Mouse (Mus musculus): ENCODE measurements around the gene Smpdl3b. TPM values are rescaled to one million over a fixed set of nuclear protein-coding genes. Genes with fewer than 3 reads are reported as not detected.
A peak's percentile ranks its signal among the peaks of the same experiment; 100 is the strongest.
"Not testable (repeated sequence)": the region's sequence is repeated elsewhere in the genome, so short reads cannot be mapped to it uniquely, and the experiment has no call there.

The Smpdl3b gene
- polyA plus RNA-seq, 1 experiment from 2014 or later = 4.1 TPM

DNA sequence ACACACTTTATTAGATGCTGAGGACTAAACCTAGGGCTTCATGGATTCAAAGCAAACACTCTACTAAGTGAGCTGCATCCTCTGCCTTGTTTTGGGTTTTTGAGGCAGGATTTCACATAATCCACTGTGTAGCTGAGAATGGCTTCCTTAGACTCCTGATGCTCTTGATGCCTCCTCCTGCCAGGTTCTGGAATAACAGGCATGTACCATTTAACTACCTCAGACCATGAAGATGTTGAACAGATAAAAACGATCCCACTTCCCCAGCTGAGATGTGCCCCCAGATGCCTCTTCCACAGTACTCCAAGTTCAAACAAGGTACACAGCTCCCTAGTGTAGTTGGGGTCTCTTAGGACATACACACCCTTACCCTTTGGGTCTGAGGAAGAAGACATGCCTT, 40.4 kb upstream of the Smpdl3b start:
- Histone ChIP-seq H3K4me3 (replicated peaks) (no peak overlapping the region), H3K9ac (no peak overlapping the region), H3K36me3 (replicated peaks) (no peaks in the 10 kb centered on the region), H3K9me3 (no peaks in the 10 kb centered on the region), H3K27me3 (peaks cover 28% of the 10 kb centered on the region), H3K27ac (no peak overlapping the region), H3K4me1 (peaks cover 6% of the 10 kb centered on the region), H3K4me2 (no peak overlapping the region)
- WGBS = 96% methylated on average over 1 of the region's 1 CpGs
- no peak for ATAC-seq (ENCODE audit: low FRiP score)

DNA sequence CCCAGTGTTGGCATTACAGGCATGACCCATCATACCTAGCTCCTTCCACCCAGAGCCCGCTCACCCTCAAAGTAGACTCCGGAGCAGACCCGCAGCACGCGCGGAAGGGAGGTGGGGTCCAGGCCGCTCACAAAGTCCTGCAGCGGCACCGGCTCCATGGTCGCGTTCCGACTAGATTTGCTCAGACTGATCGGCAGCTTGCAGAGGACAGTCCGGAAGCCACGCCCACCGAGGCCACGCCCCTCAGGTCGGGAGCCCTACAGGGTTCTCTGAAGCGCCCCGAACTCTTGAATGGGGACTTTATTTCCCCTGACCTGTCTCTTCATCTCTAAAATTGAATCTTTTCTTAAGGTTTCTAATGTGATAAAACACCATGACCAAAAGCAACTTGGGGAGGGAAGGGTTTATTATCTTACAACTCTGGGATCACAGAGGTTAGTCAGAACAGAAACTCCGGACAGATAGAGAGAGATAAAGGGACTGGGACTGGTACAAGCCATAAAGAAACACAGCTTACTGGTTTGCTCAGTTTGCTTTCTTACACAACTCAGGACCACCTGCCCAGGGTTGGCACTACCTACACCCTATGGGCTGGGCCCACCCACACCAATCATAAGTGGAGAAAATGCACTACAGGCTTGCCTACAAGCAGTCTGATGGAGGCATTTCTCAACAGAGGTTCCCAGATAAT, 39.3 kb upstream of the Smpdl3b start, which contains the start of gene Themis2:
Gene Themis2, minus strand, starts transcription at position 192 of the 691 bp plus-strand sequence.
- ATAC-seq (ENCODE audit: low FRiP score) = no peak
- Histone ChIP-seq H3K9ac (0 out of 2 replicates have a peak within 1 kb of the TSS, but pooled peaks have one; percentile 25), H3K9me3 (no peaks in the 10 kb centered on the region), H3K36me3 (replicated peaks) (no peaks in the 10 kb centered on the region), H3K4me1 (peaks cover 6% of the 10 kb centered on the region), H3K4me3 (replicated peaks) (peak within 1 kb of the TSS; percentile 33), H3K27ac (no peak within 1 kb of the TSS), H3K4me2 (peak within 1 kb of the TSS; percentile 54), H3K27me3 (peaks cover 31% of the 10 kb centered on the region)
- 2% methylated on average over 21 of the region's 21 CpGs for WGBS

DNA sequence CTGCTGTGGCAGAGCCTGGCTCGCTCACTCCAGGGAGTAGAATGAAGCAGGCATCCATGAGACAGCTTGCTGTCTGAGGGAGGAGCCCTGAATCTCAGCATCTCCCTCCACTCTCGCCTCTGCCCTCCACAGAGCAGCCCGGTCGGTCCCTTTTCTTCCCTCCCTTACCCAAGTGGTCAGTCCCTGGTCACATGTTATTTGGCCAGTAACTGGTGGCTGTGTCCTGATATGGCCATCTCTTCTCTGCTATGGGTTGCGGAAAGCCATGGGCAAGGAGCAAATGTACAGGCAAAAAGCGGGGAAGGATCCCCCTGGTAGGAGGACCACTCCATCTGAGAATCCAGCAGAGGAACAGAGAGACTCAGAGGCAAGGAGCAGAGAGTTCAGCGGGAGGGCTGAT, 38.1 kb upstream of the Smpdl3b start:
- Histone ChIP-seq H3K4me1 (peaks cover 6% of the 10 kb centered on the region), H3K36me3 (replicated peaks) (no peaks in the 10 kb centered on the region), H3K9ac (no peak overlapping the region), H3K4me2 (no peak overlapping the region), H3K9me3 (no peaks in the 10 kb centered on the region), H3K4me3 (replicated peaks) (no peak overlapping the region), H3K27ac (no peak overlapping the region), H3K27me3 (peaks cover 31% of the 10 kb centered on the region)
- ATAC-seq (ENCODE audit: low FRiP score) = no peak
- 58% methylated on average over 7 of the region's 7 CpGs for WGBS

DNA sequence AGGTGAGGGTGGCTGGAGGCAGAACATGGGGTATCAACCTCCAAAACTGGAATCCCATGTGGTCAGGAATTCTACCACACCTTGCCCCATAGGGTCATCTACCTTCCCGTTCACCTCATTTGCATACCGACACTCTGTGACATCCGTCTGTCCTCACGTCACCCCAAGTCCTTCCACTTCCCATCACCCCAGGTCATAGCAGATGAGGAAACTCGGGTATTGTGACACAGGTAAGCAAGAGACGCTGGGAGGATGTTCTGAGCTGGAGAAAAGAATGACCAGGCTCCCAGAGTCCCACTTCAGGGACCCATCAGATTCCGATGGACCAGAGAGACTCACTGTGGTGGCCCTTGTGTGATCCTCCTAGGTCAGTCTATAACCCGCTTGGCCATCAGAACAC, 37.7 kb upstream of the Smpdl3b start:
- H3K9ac ChIP-seq = no peak overlapping the region
- ATAC-seq (ENCODE audit: low FRiP score) = no peak
- no peak overlapping the region for H3K4me3 ChIP-seq (replicated peaks)
- peaks cover 31% of the 10 kb centered on the region for H3K27me3 ChIP-seq
- WGBS = 78% methylated on average over 8 of the region's 8 CpGs
- no peak overlapping the region for H3K4me2 ChIP-seq
- H3K4me1 ChIP-seq = peaks cover 6% of the 10 kb centered on the region
- H3K36me3 ChIP-seq (replicated peaks) = no peaks in the 10 kb centered on the region
- no peak overlapping the region for H3K27ac ChIP-seq
- no peaks in the 10 kb centered on the region for H3K9me3 ChIP-seq

DNA sequence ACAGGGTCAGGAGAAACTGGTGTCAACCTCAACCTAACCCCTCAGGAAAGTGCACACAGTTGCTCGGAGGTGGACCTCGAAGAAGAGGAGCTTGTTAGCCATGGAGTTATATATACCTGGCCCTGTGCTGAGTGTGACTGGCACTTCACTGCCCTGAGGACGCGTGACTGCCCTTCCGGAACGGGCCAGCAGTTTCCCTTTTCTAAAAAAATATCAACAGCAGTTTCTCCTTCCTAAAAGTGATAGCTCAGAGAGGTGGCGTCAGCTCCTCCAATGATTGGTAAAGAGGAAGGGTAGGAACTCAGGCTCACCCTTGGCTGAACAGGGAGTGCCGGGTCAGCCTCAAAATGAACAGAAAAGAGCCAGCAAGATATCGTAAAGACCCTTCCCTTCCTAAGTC, 37.0 kb upstream of the Smpdl3b start:
- 78% methylated on average over 9 of the region's 9 CpGs for WGBS
- Histone ChIP-seq H3K4me1 (peaks cover 6% of the 10 kb centered on the region), H3K4me3 (replicated peaks) (no peak overlapping the region), H3K9me3 (no peaks in the 10 kb centered on the region), H3K4me2 (no peak overlapping the region), H3K27me3 (peaks cover 31% of the 10 kb centered on the region), H3K27ac (no peak overlapping the region), H3K9ac (no peak overlapping the region), H3K36me3 (replicated peaks) (no peaks in the 10 kb centered on the region)
- ATAC-seq (ENCODE audit: low FRiP score) = no peak

DNA sequence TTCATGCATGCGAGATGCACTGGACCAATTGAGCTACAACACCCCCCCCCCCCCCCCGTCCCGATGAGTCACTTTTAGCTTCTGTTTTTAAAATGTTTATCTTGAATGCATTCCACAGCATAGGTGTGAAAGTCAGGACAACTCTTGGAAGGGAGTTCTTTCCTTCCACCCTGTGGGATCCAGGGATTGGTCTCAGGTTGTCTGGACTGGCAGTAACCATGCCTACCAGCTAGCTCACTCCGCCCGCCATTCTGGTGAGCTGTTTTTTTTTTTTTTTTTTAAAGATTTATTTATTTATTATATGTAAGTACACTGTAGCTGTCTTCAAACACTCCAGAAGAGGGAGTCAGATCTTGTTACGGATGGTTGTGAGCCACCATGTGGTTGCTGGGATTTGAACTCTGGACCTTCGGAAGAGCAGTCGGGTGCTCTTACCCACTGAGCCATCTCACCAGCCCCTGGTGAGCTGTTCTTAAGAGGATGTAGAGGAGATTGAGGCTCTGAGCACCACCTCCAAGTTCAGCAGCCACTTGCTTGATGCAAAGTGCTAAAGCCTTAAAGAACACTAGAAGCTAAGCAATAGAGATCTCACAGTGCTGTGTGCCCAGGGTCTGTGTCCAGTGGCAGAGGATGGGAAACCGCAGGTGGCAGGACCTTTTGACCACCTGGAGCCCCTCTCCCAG, 36.4 kb upstream of the Smpdl3b start:
- not testable (repeated sequence) for ATAC-seq (ENCODE audit: low FRiP score); H3K36me3 ChIP-seq (replicated peaks); H3K4me2 ChIP-seq; H3K9ac ChIP-seq; H3K27ac ChIP-seq; H3K9me3 ChIP-seq; H3K4me1 ChIP-seq; H3K4me3 ChIP-seq (replicated peaks)
- 88% methylated on average over 8 of the region's 9 CpGs for WGBS
- H3K27me3 ChIP-seq = peaks cover 31% of the 10 kb centered on the region

DNA sequence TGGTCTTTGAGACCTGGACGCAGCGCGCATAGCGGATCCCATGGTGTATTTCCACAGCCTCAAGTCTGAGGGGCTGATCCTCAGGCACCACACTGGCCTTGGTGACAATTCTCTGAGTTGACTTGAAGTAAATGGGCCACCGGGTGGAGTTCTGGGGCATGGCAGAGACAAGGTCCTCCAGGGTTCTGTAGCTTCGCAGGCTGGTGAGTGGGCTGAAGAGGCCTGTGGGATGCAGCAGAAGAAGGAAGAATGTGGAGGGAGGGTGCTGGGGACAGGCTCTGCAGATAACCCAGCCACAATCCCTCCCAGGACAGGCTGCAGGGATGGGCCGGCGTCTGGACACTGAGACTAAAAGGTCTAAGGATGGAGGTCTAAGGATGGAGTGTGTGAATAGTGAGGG, 32.7 kb upstream of the Smpdl3b start:
- peaks cover 11% of the 10 kb centered on the region for H3K27me3 ChIP-seq
- 91% methylated on average over 8 of the region's 8 CpGs for WGBS
- ATAC-seq (ENCODE audit: low FRiP score) = no peak
- no peak overlapping the region for H3K9ac ChIP-seq
- no peak overlapping the region for H3K4me3 ChIP-seq (replicated peaks)
- no peaks in the 10 kb centered on the region for H3K36me3 ChIP-seq (replicated peaks)
- no peaks in the 10 kb centered on the region for H3K9me3 ChIP-seq
- no peak overlapping the region for H3K27ac ChIP-seq
- H3K4me2 ChIP-seq = no peak overlapping the region
- no peaks in the 10 kb centered on the region for H3K4me1 ChIP-seq

DNA sequence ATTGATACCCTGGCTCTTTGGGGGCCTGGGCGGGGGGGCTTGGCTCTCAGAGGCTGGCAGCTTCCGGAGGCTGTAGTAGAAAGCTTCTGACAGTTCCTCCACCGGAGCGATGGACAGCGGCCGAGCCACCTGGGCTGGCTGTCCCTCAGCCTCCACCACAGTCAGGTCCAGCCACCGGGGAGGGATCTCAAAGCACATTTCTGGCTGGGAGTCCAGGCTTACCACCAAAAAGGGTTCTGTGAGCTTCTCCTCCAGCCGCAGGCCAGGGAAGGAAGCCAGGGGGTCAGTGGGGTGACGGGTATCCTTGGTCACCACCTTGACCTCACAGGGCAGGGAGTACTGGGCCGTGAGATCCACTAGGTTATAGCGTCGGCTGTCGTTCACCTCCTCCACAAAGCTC, 28.2 kb upstream of the Smpdl3b start:
- ATAC-seq (ENCODE audit: low FRiP score) = no peak
- no peak overlapping the region for H3K27ac ChIP-seq

DNA sequence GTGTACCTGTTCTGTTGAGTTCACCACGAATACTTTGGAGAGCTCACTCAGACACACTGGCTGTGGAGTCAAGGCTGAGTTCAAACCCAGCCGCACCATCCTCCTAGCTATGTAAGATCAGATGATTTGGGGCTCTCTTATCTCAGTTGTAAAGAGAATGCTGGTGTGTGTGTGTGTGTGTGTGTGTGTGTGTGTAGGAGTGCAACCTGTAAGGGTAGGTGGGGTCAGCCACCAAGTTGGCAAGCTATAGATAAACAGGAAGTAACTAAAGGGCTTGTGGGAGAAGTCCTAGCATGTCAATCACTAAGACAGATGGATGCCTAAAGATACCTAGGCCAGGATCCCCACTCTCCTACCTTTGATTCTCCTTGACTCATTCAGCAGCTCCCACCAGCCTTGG, 26.7 kb upstream of the Smpdl3b start:
- H3K36me3 ChIP-seq (replicated peaks) = peaks cover 11% of the 10 kb centered on the region
- no peak overlapping the region for H3K4me2 ChIP-seq
- H3K4me3 ChIP-seq (replicated peaks) = no peak overlapping the region
- 92% methylated on average over 2 of the region's 2 CpGs for WGBS
- no peaks in the 10 kb centered on the region for H3K4me1 ChIP-seq
- no peak overlapping the region for H3K9ac ChIP-seq
- H3K27me3 ChIP-seq = no peaks in the 10 kb centered on the region
- no peak overlapping the region for H3K27ac ChIP-seq
- H3K9me3 ChIP-seq = no peaks in the 10 kb centered on the region
- no peak for ATAC-seq (ENCODE audit: low FRiP score)

More for the DNA sequence above, 28.2 kb upstream of the Smpdl3b start:
- H3K9ac ChIP-seq = no peak overlapping the region
- H3K4me2 ChIP-seq = no peak overlapping the region
- H3K9me3 ChIP-seq = no peaks in the 10 kb centered on the region
- 92% methylated on average over 13 of the region's 13 CpGs for WGBS
- no peaks in the 10 kb centered on the region for H3K36me3 ChIP-seq (replicated peaks)
- no peaks in the 10 kb centered on the region for H3K4me1 ChIP-seq
- no peak overlapping the region for H3K4me3 ChIP-seq (replicated peaks)
- H3K27me3 ChIP-seq = no peaks in the 10 kb centered on the region

DNA sequence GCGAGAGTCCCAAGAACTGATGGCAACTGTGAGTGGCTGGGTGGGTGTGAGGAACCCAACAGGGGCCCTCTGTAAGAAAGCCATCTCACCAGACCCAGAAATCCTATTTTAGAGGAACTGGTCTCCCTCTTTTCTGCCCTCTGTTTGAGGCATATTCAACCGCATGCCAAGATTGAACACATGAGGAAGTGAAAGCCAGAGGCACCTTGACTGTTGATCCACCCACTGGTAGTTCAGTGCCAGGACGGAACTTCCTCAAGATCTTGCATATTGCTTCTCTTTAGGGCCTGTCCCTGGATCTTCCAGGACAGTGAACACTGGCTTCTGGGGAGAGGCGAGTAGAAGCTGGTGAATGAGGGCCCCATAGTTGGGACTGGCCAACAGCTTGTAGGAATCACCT, 23.2 kb upstream of the Smpdl3b start:
- no peak overlapping the region for H3K4me2 ChIP-seq
- no peak overlapping the region for H3K4me3 ChIP-seq (replicated peaks)
- H3K9ac ChIP-seq = no peak overlapping the region
- 92% methylated on average over 4 of the region's 4 CpGs for WGBS
- H3K36me3 ChIP-seq (replicated peaks) = peaks cover 45% of the 10 kb centered on the region
- H3K4me1 ChIP-seq = no peaks in the 10 kb centered on the region
- H3K27me3 ChIP-seq = no peaks in the 10 kb centered on the region
- no peak overlapping the region for H3K27ac ChIP-seq
- ATAC-seq (ENCODE audit: low FRiP score) = no peak
- no peaks in the 10 kb centered on the region for H3K9me3 ChIP-seq

DNA sequence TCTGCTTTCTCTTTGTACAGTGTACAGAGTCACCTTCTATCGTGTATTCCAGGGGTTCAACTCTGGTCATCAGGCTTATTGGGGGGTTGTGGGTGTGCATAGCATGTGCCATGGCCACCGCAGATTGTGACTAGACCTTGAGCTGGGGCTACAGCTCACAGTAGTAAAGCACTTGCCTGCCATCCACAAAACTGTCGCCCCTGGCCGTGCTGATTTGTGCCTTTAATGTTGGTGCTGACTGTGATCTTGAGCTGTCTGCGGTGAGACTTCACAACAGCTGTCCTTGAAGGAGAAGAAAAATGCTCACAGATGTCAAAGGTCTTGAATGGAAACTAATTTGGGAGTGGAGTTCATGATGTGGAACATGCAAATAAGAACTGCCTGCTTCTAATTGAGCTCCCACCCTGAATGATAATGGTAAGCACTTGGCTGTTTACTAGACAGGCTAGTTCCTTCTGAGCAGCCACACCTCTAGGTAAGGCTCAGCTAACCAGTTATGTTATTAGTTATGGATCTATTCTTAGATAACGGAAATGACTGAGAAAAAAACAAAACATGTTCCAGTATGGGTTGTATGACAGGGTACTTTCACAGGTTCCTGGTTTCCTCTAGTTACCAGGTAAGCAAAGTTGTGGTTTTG, 21.6 kb upstream of the Smpdl3b start:
- WGBS = 96% methylated on average over 6 of the region's 6 CpGs
- Histone ChIP-seq H3K36me3 (replicated peaks) (peaks cover 59% of the 10 kb centered on the region), H3K27me3 (no peaks in the 10 kb centered on the region), H3K4me3 (replicated peaks) (no peak overlapping the region), H3K4me2 (no peak overlapping the region), H3K27ac (no peak overlapping the region), H3K9me3 (no peaks in the 10 kb centered on the region), H3K4me1 (no peaks in the 10 kb centered on the region), H3K9ac (no peak overlapping the region)
- no peak for ATAC-seq (ENCODE audit: low FRiP score)

DNA sequence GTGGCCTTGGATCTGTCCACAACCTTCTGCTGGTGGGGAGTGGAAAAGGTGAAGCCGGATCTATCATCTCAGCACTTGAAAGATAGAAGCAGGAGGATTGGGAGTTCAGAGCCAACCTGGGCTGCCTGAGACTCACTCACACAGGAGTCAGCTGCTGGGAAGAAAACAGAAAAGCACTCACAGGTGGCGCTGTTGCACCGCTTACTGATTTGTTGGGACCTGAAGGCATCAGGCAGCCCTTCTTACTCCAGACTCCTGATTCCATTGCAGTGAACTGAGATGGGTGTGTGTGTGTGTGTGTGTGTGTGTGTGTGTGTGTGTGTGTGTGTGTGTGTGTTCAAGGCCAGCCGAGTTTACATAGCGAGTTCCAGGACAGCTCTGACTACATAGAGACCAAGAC, 19.7 kb upstream of the Smpdl3b start:
- no peaks in the 10 kb centered on the region for H3K9me3 ChIP-seq
- peaks cover 77% of the 10 kb centered on the region for H3K36me3 ChIP-seq (replicated peaks)
- H3K27me3 ChIP-seq = no peaks in the 10 kb centered on the region
- no peak overlapping the region for H3K9ac ChIP-seq
- no peak overlapping the region for H3K4me2 ChIP-seq
- H3K4me3 ChIP-seq (replicated peaks) = no peak overlapping the region
- WGBS = 86% methylated on average over 5 of the region's 5 CpGs
- ATAC-seq (ENCODE audit: low FRiP score) = no peak
- no peaks in the 10 kb centered on the region for H3K4me1 ChIP-seq
- no peak overlapping the region for H3K27ac ChIP-seq

All from forebrain, embryonic 12.5 days (tissue).